Mouse (Mus musculus) liver, adult 2 months (tissue): ENCODE measurements around the gene Serpinf2.

ENCODE experiments used
- CTCF ChIP-seq: fragments of 200-500 bp; IDR thresholded peaks from 2 replicates; pipeline ENCODE4 v1.5.1; 2011; ENCODE audit warnings: low read depth, low read length, control low read depth
- POLR2A ChIP-seq: fragments of 200-500 bp; IDR thresholded peaks from 2 replicates; pipeline ENCODE4 v1.6.1; 2011; ENCODE audit warnings: low read length, control low read depth; ENCODE audit not compliant: insufficient read depth; ENCODE audit errors: extremely low read depth

DNA sequence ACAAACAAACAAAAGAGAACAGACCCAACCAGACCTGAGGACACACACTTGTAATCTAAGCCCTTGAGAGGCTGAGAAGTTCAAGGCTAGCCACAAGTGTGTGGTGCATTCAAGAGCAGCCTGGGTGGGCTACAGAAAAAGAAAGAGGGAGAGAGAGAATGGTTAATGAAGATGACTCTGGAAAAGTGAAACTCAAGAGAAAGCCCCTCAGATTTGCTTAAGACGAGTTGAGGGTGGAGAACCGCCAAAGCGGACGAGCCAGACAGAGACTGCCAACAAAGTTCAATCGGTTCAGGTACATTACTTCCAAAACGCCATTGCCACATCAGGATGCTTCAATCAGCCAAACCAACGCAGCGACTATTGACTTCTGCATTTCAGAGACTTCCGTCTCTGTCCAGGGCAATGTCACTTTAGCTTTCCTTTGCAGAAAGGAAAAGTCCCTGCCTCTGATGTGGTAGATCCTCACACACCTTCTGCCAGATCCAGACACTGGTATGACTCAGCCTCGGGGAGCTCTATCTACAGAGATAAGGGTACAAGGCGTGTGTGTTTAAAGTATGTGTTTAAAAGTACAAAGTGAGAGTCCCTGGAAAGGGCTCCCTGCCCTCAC lies 33.2 kb upstream of the Serpinf2 start:
- no peak for TF ChIP-seq CTCF
- TF ChIP-seq POLR2A, result no peak
